Comparison of ENCODE assay signal across 10 mouse cellular contexts in the genomic region with DNA sequence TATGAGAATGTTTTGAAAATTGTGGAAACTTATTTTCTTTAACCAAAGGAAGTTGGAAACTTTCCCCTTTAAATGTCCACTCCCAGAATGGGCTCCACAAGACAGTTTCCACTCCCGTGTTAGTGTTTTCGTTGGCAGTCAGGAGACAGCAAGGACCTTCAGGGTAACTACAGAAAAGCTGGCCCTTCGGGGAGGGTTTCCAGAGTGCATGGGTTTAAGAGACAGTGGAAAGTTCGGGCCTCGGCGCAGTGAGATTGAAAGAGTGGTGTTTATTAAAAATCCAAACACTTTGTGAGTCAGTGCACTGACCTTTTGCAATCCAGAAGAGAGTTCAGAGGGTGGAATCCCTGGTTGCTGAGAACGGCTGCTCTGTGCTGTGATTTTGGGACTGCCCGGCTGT.
A peak's percentile ranks its signal among the peaks of the same experiment; 100 is the strongest.
DNase-seq lines count a peak whose midpoint lies in the region; ATAC-seq and TF ChIP-seq lines count a peak whose summit lies in the region.
"Had no signal": no experiment of that assay in that cellular context is flagged by ENCODE, and none has a peak within 500 bp of the region (broad histone marks: within the 10 kb centered on the region; RNA-seq: fewer than 3 reads in every experiment).

No protein-coding gene starts in this region.

- 34% methylated on average over 8 of the region's 8 CpGs for WGBS in lung, embryonic 14.5 days
- WGBS in kidney, postnatal 0 days: 51% methylated on average over 8 of the region's 8 CpGs
- 46% methylated on average over 8 of the region's 8 CpGs for WGBS in stomach, postnatal 0 days

- H3K4me3 ChIP-seq in lung, embryonic 14.5 days (ENCODE audit: low read depth, low read length): no peak overlapping the region
- no peak overlapping the region for H3K4me3 ChIP-seq in kidney, postnatal 0 days (replicated peaks; ENCODE audit: low read depth, low read length)
- H3K4me3 ChIP-seq in stomach, postnatal 0 days (ENCODE audit: low read depth, low read length): no peak overlapping the region
- H3K4me3 ChIP-seq: midbrain, embryonic 12.5 days had no signal

- no peak overlapping the region for H3K4me2 ChIP-seq in lung, embryonic 14.5 days
- H3K4me2 ChIP-seq in kidney, postnatal 0 days (ENCODE audit: low read length): no peak overlapping the region
- H3K4me2 ChIP-seq in stomach, postnatal 0 days (replicated peaks; ENCODE audit: low read depth): no peak overlapping the region
- H3K4me2 ChIP-seq: midbrain, embryonic 12.5 days had no signal

- no peak overlapping the region for H3K9ac ChIP-seq in lung, embryonic 14.5 days
- no peak overlapping the region for H3K9ac ChIP-seq in kidney, postnatal 0 days (ENCODE audit: low read depth, low read length)
- no peak overlapping the region for H3K9ac ChIP-seq in stomach, postnatal 0 days (ENCODE audit: low read length)
- H3K9ac ChIP-seq: midbrain, embryonic 12.5 days had no signal

- no peak for TF ChIP-seq CTCF in lung, embryonic 14.5 days (IDR thresholded peaks at IDR 0.05; ENCODE audit: low read depth)
- TF ChIP-seq CTCF in kidney, postnatal 0 days (IDR thresholded peaks at IDR 0.05; ENCODE audit: low read depth): no peak
- TF ChIP-seq CTCF in stomach, postnatal 0 days (IDR thresholded peaks at IDR 0.05; ENCODE audit: low read depth): no peak

- H3K9me3 ChIP-seq in lung, embryonic 14.5 days (ENCODE audit: low read depth, low read length): no peaks in the 10 kb centered on the region
- H3K9me3 ChIP-seq in kidney, postnatal 0 days (replicated peaks; ENCODE audit: low read length): no peaks in the 10 kb centered on the region
- H3K9me3 ChIP-seq in stomach, postnatal 0 days (ENCODE audit: control insufficient read depth, low read length): no peaks in the 10 kb centered on the region
- H3K9me3 ChIP-seq: midbrain, embryonic 12.5 days had no signal

- no peaks in the 10 kb centered on the region for H3K4me1 ChIP-seq in lung, embryonic 14.5 days (ENCODE audit: insufficient read depth)
- H3K4me1 ChIP-seq in kidney, postnatal 0 days (replicated peaks; ENCODE audit: insufficient read depth, low read length): no peaks in the 10 kb centered on the region
- H3K4me1 ChIP-seq in stomach, postnatal 0 days (replicated peaks; ENCODE audit: control insufficient read depth, insufficient read depth): no peaks in the 10 kb centered on the region
- H3K4me1 ChIP-seq: midbrain, embryonic 12.5 days had no signal

- peak; percentile 69 for DNase-seq in adrenal gland, adult 2 months
- no peak for DNase-seq in adrenal gland, postnatal 4 days (ENCODE audit: low spot score in 2 of 2)
- peak; percentile 33 for DNase-seq in lung, embryonic 14.5 days
- no peak for DNase-seq in lung, postnatal 25 days (ENCODE audit: low spot score)
- DNase-seq in kidney, postnatal 0 days (ENCODE audit: low spot score): no peak
- DNase-seq in stomach, postnatal 0 days (ENCODE audit: low spot score): no peak
- DNase-seq in right cerebral cortex, adult 18-20 months: no peak
- DNase-seq: spleen, adult 18-20 months had no signal

- ATAC-seq in lung, embryonic 14.5 days (ENCODE audit: insufficient read depth): no peak
- no peak for ATAC-seq in kidney, postnatal 0 days (replicated peaks; ENCODE audit: low FRiP score, low read depth)
- ATAC-seq in stomach, postnatal 0 days (ENCODE audit: low FRiP score, low TSS enrichment): no peak
- no peak for ATAC-seq in activated CD4-positive, CD25-positive, alpha-beta regulatory T cell, adult 4 months

- H3K36me3 ChIP-seq in lung, embryonic 14.5 days (ENCODE audit: insufficient read depth): no peaks in the 10 kb centered on the region; the same call in 1 of the 2 replicates
- peaks cover 7% of the 10 kb centered on the region; the same call in 1 of the 2 replicates for H3K36me3 ChIP-seq in kidney, postnatal 0 days (ENCODE audit: insufficient read depth, low read length)
- H3K36me3 ChIP-seq in stomach, postnatal 0 days (ENCODE audit: control insufficient read depth, insufficient read depth, low read length): no peaks in the 10 kb centered on the region
- H3K36me3 ChIP-seq: midbrain, embryonic 12.5 days had no signal

- TF ChIP-seq EP300 in stomach, postnatal 0 days (optimal IDR thresholded peaks at IDR 0.05): no peak

- H3K27ac ChIP-seq in lung, embryonic 14.5 days (ENCODE audit: low read depth): 0 out of 2 replicates have a peak overlapping the region, but pooled peaks have one; percentile 8
- H3K27ac ChIP-seq in kidney, postnatal 0 days: peak overlapping the region; percentile 31
- H3K27ac ChIP-seq in stomach, postnatal 0 days (replicated peaks): peak overlapping the region; percentile 19; the same call in 1 of the 2 replicates
- H3K27ac ChIP-seq: midbrain, embryonic 12.5 days had no signal

- H3K27me3 ChIP-seq in lung, embryonic 14.5 days (ENCODE audit: insufficient read depth, low read length): no peaks in the 10 kb centered on the region
- H3K27me3 ChIP-seq in kidney, postnatal 0 days (ENCODE audit: insufficient read depth, low read length): no peaks in the 10 kb centered on the region
- no peaks in the 10 kb centered on the region for H3K27me3 ChIP-seq in stomach, postnatal 0 days (ENCODE audit: control insufficient read depth, insufficient read depth, low read length)
- H3K27me3 ChIP-seq: midbrain, embryonic 12.5 days had no signal

Comparison
In these comparisons a context has a peak if more than half of its experiments do, and no peak if none do; other contexts are left out.
1. DNase-seq: peak in adrenal gland, adult 2 months (single experiment) and lung, embryonic 14.5 days (single experiment); none in adrenal gland, postnatal 4 days (0 of 2), lung, postnatal 25 days (single experiment), kidney, postnatal 0 days (single experiment), stomach, postnatal 0 days (single experiment) and right cerebral cortex, adult 18-20 months (single experiment).
2. Peak in every context shown above with its lines, with median percentiles within 50 percentile points of each other: H3K27ac ChIP-seq.